Mouse (Mus musculus): Measurements from ENCODE around the gene Slc38a3.

DNA sequence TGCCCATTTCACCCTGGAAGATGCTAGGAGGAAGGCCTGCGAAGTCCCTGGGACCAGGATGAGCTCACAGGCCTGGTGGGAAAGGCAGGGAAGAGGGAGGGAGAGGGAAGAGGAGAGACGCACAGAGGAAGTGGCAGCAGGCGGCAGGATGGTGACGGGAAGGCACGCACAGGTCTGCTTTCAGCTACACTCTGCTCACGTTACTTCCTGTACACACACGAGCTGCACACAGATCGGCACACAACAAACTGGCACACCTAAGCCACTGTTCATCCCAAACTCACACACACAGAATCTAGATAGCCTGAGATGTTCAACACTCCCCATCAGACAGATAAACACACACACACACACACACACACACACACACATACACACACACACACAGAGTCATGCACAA is 21.1 kb upstream of the Slc38a3 start:
- TF ChIP-seq CTCF (IDR thresholded peaks at IDR 0.05; ENCODE audit: insufficient read depth, low read depth, low read length) (no peak), POLR2A (IDR thresholded peaks at IDR 0.05; ENCODE audit: insufficient read depth, low read depth, low read length) (no peak)
